Mouse (Mus musculus): ENCODE measurements around the gene Mras. TPM values are rescaled to one million over a fixed set of nuclear protein-coding genes. Genes with fewer than 3 reads are reported as not detected.

Gene Mras
- polyA plus RNA-seq, 1 experiment from 2014 or later, result 49.0 TPM

- no peak for ATAC-seq (ENCODE audit: low read depth)
- no peaks in the 10 kb centered on the region for H3K4me1 ChIP-seq (replicated peaks)
- no peaks in the 10 kb centered on the region for H3K36me3 ChIP-seq
- H3K9me3 ChIP-seq, result no peaks in the 10 kb centered on the region
- 40% methylated on average over 12 of the region's 12 CpGs for WGBS
- no peak overlapping the region for H3K4me3 ChIP-seq
- no peak overlapping the region for H3K9ac ChIP-seq
- no peaks in the 10 kb centered on the region; the same call in 1 of the 2 replicates for H3K27me3 ChIP-seq
- no peak overlapping the region for H3K27ac ChIP-seq (replicated peaks)
- H3K4me2 ChIP-seq, result no peak overlapping the region
Observed at GRCm38 (mm10) chr9:99458529-99459208, 21.5 kb upstream of the Mras start.

- H3K9ac ChIP-seq, result no peak overlapping the region
- H3K4me2 ChIP-seq, result no peak overlapping the region
- H3K27me3 ChIP-seq, result peaks cover 13% of the 10 kb centered on the region
- no peaks in the 10 kb centered on the region for H3K36me3 ChIP-seq
- H3K4me3 ChIP-seq, result no peak overlapping the region
- WGBS, result 75% methylated on average over 4 of the region's 4 CpGs
- H3K4me1 ChIP-seq (replicated peaks), result 0 out of 2 replicates have a peak, but pooled peaks cover 6% of the 10 kb centered on the region
- no peak for ATAC-seq (ENCODE audit: low read depth)
- no peaks in the 10 kb centered on the region for H3K9me3 ChIP-seq
- no peak overlapping the region for H3K27ac ChIP-seq (replicated peaks)
Observed at GRCm38 (mm10) chr9:99454211-99454610, 17.0 kb upstream of the Mras start.

DNA sequence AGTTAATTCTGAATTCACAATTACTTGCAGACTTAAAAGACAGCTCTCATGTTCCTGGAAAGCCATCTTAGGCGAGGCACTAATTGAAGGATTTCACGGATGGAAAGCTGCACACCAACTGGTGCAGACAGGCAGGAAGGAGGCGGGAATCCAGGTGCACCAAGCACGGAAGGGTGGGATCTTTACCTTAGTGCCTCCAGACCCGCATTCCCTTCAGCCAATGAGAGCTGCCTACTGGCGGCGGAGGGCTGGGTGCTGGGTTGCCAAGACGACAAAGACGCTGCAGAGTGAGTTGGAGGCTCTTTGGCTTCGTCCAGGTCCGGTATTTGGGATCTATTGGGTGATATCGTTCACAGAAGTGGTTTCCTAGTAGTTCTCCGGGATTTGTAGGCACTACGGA is 14.0 kb upstream of the Mras start, which contains the start of gene Nme9:
TSS of gene Nme9 (plus strand) at position 315 of the 400 bp plus-strand sequence.
- peak within 1 kb of the TSS; percentile 24; the same call in 1 of the 2 replicates for H3K4me2 ChIP-seq
- 0 out of 2 replicates have a peak, but pooled peaks cover 6% of the 10 kb centered on the region for H3K4me1 ChIP-seq (replicated peaks)
- H3K9ac ChIP-seq, result no peak within 1 kb of the TSS
- WGBS, result 9% methylated on average over 14 of the region's 14 CpGs
- H3K4me3 ChIP-seq, result no peak within 1 kb of the TSS
- no peaks in the 10 kb centered on the region for H3K36me3 ChIP-seq
- H3K27ac ChIP-seq (replicated peaks), result no peak within 1 kb of the TSS
- 0 out of 2 replicates have a peak, but pooled peaks have one; percentile 27 for ATAC-seq (ENCODE audit: low read depth)
- H3K9me3 ChIP-seq, result no peaks in the 10 kb centered on the region
- H3K27me3 ChIP-seq, result peaks cover 18% of the 10 kb centered on the region

DNA sequence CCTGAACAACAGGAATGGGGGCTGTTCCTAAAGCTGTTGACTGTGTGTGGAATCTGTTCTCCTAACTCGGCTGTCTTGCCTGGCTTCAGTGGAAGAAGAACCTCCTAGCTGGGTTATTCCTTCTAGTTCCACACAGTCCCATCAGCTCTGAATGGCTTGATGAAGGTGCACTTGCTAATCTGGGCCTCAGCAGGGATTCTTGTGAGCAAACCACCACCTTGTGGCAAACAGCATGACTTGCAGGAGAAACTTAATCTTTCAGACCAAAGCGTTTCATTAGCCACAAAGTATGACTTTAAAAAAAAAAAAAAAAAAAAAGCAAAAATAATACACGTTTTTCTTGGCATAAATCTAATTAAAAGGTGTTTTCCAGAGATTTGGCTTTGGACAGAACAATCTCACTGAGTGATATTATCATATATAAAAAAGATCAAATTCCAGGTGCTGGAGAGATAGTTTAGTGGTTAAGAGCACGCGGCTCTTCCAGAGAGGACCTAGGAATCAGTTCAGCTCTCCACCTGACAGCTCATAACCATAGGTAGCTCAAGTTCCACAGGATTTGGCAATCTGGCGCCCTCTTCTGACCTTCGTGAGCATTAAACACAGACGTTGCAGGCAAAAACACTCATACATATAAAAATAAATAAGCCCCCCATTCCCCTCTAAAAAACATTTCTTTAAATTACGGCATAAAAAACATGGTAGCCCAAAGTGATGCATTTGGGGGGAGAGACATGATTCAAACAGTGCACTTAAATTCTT is 12.9 kb upstream of the Mras start:
- H3K27ac ChIP-seq (replicated peaks), result no peak overlapping the region
- H3K4me1 ChIP-seq (replicated peaks), result peaks cover 9% of the 10 kb centered on the region
- no peak overlapping the region for H3K4me2 ChIP-seq
- no peak for ATAC-seq (ENCODE audit: low read depth)
- WGBS, result 41% methylated on average over 9 of the region's 9 CpGs
- no peaks in the 10 kb centered on the region for H3K36me3 ChIP-seq
- no peaks in the 10 kb centered on the region for H3K9me3 ChIP-seq
- H3K9ac ChIP-seq, result no peak overlapping the region
- H3K4me3 ChIP-seq, result no peak overlapping the region
- H3K27me3 ChIP-seq, result peaks cover 18% of the 10 kb centered on the region

GRCm38 (mm10) chr9:99447323-99447722 is 10.1 kb upstream of the Mras start:
- Histone ChIP-seq H3K27me3 (peaks cover 18% of the 10 kb centered on the region), H3K4me1 (replicated peaks) (peaks cover 15% of the 10 kb centered on the region), H3K4me2 (no peak overlapping the region), H3K4me3 (no peak overlapping the region), H3K9ac (no peak overlapping the region), H3K27ac (replicated peaks) (no peak overlapping the region), H3K36me3 (no peaks in the 10 kb centered on the region), H3K9me3 (no peaks in the 10 kb centered on the region)
- WGBS, result 81% methylated on average over 3 of the region's 3 CpGs
- no peak for ATAC-seq (ENCODE audit: low read depth)

GRCm38 (mm10) chr9:99446259-99446658 is 9.1 kb upstream of the Mras start:
- Histone ChIP-seq H3K9me3 (no peaks in the 10 kb centered on the region), H3K27me3 (peaks cover 12% of the 10 kb centered on the region), H3K27ac (replicated peaks) (no peak overlapping the region), H3K4me3 (no peak overlapping the region), H3K36me3 (no peaks in the 10 kb centered on the region), H3K9ac (no peak overlapping the region), H3K4me1 (replicated peaks) (peaks cover 12% of the 10 kb centered on the region), H3K4me2 (no peak overlapping the region)
- no peak for ATAC-seq (ENCODE audit: low read depth)

DNA sequence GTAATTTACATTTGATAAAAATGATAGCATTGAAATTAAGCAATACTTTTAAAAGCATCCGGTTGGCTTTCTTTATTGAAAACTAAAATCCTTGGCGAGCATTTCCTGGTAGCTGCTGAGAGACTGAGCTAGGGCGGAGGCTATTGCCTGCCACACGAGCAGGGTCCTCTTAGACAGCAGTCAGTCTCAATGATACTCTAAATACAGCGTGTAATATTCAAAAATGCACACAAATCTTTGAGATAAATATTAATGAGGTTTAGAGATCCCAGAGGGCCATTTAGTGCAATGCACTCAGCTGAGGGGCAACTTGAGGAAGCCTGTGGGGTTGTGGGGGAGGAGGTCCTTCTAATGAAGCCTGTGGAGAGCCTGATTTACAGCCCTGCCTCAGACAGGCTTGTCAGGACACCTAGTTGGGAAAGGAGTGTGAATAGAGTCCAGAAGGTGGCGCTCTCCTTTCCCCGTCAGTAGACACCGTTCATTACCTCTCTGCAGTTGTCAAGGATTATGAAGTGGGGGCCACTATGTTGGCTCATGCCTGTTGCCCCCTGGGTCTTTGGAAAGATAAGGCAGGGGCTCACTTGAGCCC is 7.5 kb upstream of the Mras start:
- Histone ChIP-seq H3K4me3 (no peak overlapping the region), H3K9me3 (no peaks in the 10 kb centered on the region), H3K27ac (replicated peaks) (no peak overlapping the region), H3K36me3 (no peaks in the 10 kb centered on the region), H3K9ac (no peak overlapping the region), H3K27me3 (peaks cover 5% of the 10 kb centered on the region; the same call in 1 of the 2 replicates), H3K4me1 (replicated peaks) (peaks cover 9% of the 10 kb centered on the region), H3K4me2 (no peak overlapping the region)
- WGBS, result 26% methylated on average over 8 of the region's 8 CpGs
- peak; percentile 79 for ATAC-seq (ENCODE audit: low read depth)

DNA sequence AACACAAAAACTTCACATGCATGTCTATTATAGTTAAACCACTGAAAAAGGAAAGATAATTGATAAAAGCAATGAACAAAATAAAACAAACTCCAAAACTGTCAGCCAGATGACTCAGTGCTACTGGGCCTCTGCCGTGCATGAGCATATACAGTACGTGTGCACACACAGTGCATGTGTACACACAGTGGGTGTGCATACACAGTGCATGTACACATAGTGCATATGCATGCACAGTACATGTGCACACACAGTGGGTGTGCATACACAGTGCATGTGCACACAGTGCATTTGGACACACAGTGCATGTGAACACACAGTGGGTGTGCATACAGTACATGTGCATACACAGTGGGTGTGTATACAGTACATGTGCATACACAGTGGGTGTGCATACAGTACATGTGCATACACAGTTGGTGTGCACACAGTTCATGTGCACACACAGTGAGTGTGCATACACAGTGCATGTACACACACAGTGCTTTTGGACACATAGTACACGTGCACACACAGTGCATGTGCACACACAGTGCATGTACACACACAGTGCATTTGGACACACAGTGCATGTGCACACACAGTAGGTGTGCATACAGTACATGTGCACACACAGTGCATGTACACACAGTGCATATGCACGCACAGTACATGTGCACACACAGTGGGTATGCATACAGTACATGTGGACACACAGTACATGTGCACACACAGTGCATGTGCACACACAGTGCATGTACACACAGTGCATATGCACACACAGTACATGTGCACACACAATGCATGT is 4.7 kb upstream of the Mras start:
- no peak for ATAC-seq (ENCODE audit: low read depth)
- H3K4me2 ChIP-seq, result no peak overlapping the region
- WGBS, result 93% methylated on average over 4 of the region's 4 CpGs
- H3K27ac ChIP-seq (replicated peaks), result no peak overlapping the region
- H3K9ac ChIP-seq, result no peak overlapping the region
- H3K4me3 ChIP-seq, result no peak overlapping the region
- H3K4me1 ChIP-seq (replicated peaks), result peaks cover 19% of the 10 kb centered on the region
- H3K36me3 ChIP-seq, result no peaks in the 10 kb centered on the region
- no peaks in the 10 kb centered on the region for H3K9me3 ChIP-seq
- H3K27me3 ChIP-seq, result peaks cover 23% of the 10 kb centered on the region

DNA sequence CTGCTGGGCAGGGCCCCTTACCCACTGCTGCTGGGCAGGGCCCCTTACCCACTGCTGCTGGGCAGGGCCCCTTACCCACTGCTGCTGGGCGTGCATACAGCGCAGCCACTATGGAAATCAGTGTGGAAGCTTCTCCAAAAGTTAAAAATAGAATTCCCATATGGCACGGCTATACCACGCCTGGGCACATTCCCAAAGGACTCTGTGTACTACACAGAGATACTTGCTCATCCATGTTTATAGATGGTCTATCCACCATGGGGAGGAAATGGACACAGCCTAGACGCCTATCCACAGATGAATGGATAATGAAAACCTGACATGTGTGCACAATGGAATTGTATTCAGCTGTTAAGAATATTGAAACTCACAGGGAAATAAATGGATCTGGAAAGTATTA is 3.8 kb upstream of the Mras start:
- H3K4me2 ChIP-seq, result no peak overlapping the region
- WGBS, result 80% methylated on average over 5 of the region's 5 CpGs
- no peak for ATAC-seq (ENCODE audit: low read depth)

GRCm38 (mm10) chr9:99439064-99439463 is 1.9 kb upstream of the Mras start:
- WGBS, result 79% methylated on average over 8 of the region's 8 CpGs
- ATAC-seq (ENCODE audit: low read depth), result no peak
- Histone ChIP-seq H3K27me3 (peaks cover 23% of the 10 kb centered on the region), H3K36me3 (no peaks in the 10 kb centered on the region), H3K9ac (no peak overlapping the region), H3K9me3 (no peaks in the 10 kb centered on the region), H3K4me1 (replicated peaks) (peaks cover 30% of the 10 kb centered on the region), H3K4me3 (no peak overlapping the region), H3K27ac (replicated peaks) (no peak overlapping the region), H3K4me2 (no peak overlapping the region)

More for the DNA sequence above, 3.8 kb upstream of the Mras start:
- no peak overlapping the region for H3K4me3 ChIP-seq
- H3K27me3 ChIP-seq, result peaks cover 23% of the 10 kb centered on the region
- no peaks in the 10 kb centered on the region for H3K36me3 ChIP-seq
- H3K27ac ChIP-seq (replicated peaks), result no peak overlapping the region
- H3K9me3 ChIP-seq, result no peaks in the 10 kb centered on the region
- no peak overlapping the region for H3K9ac ChIP-seq
- peaks cover 20% of the 10 kb centered on the region for H3K4me1 ChIP-seq (replicated peaks)

DNA sequence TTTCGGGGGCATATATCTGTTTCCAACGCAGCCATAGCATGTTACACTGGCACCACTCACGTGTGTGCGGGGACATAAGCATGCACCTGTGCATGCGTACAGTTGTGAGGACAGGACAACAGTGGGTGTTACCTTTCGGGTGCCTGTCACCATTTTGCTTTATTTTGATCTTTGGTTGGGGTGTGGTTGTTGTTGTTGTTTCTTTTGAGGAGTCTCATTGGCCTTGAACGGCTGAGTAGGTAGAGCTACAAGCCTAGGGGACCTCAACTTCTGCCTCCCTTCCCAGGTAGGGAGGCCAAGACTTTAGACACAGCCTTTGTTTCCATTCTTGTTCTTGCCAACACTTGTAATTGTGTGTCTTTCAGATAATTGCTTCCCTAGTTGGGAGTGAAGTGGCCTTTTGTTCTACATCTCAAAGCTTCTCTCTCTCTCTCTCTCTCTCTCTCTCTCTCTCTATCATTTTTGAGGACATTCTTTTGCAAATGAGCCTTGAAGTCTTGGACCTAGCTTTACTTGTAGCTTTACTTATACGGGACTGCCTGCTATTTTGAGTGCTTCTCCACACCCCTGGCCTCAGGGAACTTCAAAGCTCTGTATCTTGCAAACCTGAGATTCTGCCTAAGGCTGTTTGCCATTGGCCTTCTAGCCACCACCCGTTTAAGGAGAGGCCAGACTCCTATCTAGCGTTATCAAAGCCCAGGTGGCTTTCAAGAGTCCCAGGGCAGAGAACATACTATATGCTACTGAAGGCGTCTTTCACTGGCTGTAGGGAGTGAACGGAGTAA is 792 bp upstream of the Mras start:
- 83% methylated on average over 12 of the region's 12 CpGs for WGBS
- H3K27me3 ChIP-seq, result peaks cover 23% of the 10 kb centered on the region
- no peaks in the 10 kb centered on the region for H3K9me3 ChIP-seq
- H3K4me3 ChIP-seq, result no peak overlapping the region
- H3K4me2 ChIP-seq, result peak overlapping the region; percentile 87; the same call in 1 of the 2 replicates
- no peak overlapping the region for H3K9ac ChIP-seq
- H3K27ac ChIP-seq (replicated peaks), result no peak overlapping the region
- no peaks in the 10 kb centered on the region for H3K36me3 ChIP-seq
- peaks cover 41% of the 10 kb centered on the region for H3K4me1 ChIP-seq (replicated peaks)
- no peak for ATAC-seq (ENCODE audit: low read depth)
